Mouse (Mus musculus): Measurements from ENCODE around the gene Ccdc88c.

Gene Ccdc88c

DNA sequence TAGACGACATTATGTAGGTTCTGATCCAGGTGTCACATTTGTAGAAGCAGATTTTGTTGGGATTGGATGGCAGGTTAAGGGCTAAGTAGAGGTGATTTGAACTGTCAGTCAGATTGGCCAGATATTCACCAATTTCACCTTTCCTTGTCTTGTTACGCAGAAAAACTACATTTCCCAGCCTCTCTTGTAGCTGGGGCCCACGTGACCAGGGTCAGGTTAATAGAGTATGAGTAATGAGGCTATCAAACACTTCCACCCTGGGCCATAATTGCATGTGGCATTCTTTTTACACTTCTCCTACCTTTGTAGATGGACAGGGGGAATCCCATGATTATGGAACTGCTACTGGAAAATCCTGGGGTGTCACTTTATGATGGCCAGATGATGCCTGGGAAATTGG is 155.2 kb downstream of the Ccdc88c start:
- DNase-seq = no peak

DNA sequence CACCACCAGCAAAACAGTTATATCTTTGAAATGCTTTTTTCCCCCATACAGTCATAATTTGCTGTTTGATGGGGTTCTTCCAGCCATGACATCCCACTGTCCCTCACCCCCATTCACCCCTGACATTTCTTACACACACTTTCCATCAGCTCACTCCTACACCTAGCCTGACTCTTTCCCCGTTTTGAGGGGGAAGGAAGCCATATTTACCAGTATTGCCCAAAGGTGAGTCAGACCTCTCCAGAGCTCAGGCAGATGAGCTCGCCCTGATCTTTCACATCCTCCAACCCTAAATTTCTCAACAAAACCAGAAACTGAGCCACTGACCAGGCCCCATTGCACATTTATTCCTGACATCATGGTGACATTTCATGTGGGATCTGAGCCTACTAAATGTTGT is 157.0 kb downstream of the Ccdc88c start:
- DNase-seq = no peak

DNA sequence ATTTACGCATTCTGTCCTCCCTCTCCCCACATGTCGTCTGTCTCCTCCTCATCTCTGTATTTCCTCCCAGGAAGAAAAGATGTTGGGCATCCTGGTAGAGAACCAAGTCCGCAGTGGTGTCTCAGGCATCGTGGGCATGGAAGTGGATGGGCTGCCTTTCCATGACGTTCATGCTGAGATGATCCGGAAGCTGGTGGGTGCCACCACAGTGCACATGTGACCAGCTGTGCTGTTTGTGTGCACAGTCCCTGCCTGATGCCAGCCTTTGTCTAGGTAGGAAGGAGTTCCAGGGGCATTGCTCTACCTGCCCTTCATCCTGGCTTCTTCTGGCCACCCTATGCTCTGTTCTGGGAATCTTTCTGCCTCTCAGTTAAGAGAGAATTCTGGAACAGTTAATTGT is 157.6 kb downstream of the Ccdc88c start:
- DNase-seq = no peak

DNA sequence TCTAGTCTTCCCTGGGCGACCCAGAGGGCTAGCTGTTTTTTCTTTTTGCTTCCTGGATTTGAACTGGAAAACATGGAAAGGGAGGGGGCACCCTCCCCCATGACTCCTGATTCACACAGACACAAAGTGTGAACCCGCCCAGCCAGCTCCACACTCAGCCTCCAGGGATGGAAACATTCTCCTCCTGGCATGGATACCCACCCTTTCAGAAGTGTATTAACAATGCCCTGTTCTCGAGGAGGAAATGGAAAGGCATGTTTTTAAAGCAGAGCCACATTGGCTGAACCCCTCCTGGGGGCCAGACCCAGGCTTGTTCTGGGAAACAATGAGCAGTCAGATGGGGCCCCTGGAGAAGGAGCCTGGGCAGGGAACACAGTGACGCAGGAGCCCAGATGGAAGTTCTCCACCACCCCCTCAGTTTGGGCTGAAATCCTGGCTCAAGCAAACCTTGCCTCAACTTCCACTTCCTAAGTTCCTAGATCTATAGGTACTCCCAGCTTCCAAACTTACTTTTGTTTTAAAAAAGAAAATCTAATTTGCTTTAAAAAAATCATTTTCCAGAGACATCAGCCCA is 160.7 kb downstream of the Ccdc88c start:
- no peak for DNase-seq

DNA sequence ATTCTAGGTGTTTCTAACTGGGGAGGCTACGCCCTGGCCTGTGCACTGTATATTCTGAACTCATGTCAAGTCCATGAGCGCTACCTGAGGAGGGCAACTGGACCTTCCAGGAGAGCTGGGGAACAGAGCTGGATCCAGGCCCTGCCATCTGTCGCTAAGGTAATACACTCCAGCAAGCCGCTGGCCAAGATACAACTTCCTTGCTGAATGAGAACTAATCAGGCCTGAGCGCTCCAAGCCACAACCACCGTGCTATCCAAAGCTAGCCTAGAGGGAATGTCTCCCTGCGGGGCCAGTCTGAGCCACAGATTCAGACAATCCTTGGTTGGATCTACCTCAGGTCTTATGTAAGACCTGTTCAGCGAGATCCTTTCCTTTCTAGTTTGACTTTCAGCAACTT is 161.8 kb downstream of the Ccdc88c start:
- DNase-seq = no peak

DNA sequence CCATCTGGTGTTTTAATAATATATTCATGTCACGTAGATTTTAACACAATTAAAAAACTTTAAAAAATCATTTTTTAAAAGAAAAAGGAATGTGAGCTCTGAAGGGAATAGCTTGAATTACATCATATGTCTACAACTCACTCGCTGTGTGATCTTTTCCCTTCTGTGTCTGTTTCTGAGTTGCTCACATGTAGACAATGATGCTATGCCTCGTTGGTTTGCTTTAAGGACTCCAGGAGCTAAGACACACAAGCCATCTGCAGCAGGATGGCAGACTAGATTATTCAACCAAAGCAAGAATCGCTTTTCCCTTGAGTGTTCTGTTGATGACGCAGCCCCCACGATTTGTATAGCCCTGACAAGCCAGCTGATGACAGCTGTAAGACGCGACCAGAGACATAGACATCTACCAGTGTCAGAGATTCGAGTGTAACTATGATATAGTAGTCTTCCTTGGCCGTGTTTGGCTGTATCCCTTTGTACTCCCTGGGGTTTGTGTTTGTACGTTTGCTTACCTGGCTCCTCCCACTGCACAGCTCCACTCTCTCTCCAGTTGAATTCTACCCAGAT is 163.3 kb downstream of the Ccdc88c start:
- no peak for DNase-seq

DNA sequence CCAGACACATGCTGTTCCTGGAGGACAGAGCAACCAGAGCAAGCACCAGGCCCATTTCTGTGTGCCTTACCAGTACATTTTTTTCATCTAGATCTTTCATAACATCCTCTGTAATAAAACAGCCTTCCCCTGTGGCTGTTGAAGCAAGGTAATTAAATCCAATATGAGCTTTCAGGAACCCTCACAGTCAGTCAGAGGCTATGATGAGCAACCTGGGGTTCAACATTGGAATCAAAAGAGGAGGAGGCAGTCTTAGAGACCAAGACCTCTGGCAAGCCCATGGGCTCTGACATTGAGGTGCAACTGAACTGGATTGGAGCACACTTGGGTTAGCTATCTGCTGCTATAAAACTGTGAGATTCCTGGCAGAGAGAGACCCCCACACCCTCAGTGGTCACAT is 163.8 kb downstream of the Ccdc88c start:
- DNase-seq = no peak

DNA sequence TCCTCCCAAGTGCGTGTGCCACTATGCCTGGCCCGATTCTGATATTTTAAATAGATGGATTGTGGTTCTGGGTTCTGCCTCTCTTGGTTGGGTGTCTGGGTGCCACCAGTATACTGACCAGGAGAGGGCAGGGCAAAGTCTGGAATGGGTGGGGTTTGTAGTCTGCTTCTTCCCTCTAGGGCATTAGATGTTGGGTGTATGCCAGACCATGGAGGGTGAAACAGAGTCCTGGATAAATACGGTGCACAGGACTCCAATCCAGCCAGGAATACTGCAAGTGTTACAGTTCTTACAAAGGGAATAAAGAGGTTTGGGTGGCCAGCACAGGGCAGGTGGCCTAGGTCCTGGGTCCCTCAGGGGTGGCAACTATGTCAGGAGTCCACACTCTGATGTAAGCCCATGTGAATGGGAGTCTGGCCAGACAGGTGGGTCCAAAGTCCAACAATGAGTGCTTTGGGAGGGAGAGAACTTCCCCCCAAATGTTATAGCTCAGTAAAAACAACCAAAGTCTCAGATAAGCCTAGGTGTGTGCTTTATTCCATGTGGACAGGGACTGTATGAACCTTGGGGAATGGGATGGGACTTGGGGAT is 165.9 kb downstream of the Ccdc88c start:
- no peak for DNase-seq

DNA sequence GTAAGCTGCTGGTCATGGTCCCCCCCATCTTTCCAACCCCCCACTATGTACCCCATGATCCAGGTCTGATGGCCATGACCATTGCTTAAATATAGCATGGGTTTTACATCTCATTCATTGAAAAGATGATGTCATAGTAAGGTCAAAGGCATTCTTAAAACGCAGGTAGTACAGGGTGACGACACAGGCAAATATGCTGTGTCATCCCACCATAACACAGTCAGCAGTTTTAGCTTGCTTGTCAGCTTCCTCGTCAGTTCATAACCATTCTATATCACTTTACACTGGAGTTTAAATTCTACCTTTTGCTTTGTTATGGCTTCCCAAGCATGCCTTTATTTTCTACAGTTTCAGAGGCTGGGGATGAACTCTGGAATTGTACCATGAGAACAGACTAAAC is 166.6 kb downstream of the Ccdc88c start:
- no peak for DNase-seq

Measured in lung, postnatal 36 days (tissue).